Mouse (Mus musculus) liver, embryonic 11.5 days (tissue): ENCODE measurements around the gene 3110082J24Rik. TPM values are rescaled to one million over a fixed set of nuclear protein-coding genes. Genes with fewer than 3 reads are reported as not detected.
"Not testable (repeated sequence)": the region's sequence is repeated elsewhere in the genome, so short reads cannot be mapped to it uniquely, and the experiment has no call there.

Experiments used
- ATAC-seq: fragments of 200-750 bp; cut with Nextera tagmentation; replicated peaks from 2 replicates; pipeline ENCODE4 v1.8.0; 2017; ENCODE audit warnings: moderate number of reproducible peaks, mild to moderate bottlenecking, moderate TSS enrichment, moderate library complexity; ENCODE audit not compliant: low FRiP score
- DNase-seq: peaks from one replicate; pipeline ENCODE4 v3.0.0-alpha.2; 2017; ENCODE audit warnings: low spot score
- H3K27ac ChIP-seq: fragments of 300-500 bp; sonication (generic); 2 replicates; pipeline ENCODE4 v1.5.1; 2014; ENCODE audit warnings: mild to moderate bottlenecking, low read depth, low read length, control low read depth
- H3K27me3 ChIP-seq: fragments of 300-500 bp; sonication (generic); replicated peaks from 2 replicates; pipeline ENCODE4 v1.6.1; 2014; ENCODE audit warnings: low read length, mixed read lengths; ENCODE audit not compliant: control insufficient read depth, insufficient read depth
- H3K36me3 ChIP-seq: fragments of 300-500 bp; sonication (generic); 2 replicates; pipeline ENCODE4 v1.6.1; 2014; ENCODE audit warnings: mild to moderate bottlenecking, low read length, moderate library complexity, mixed read lengths; ENCODE audit not compliant: control insufficient read depth, insufficient read depth
- H3K4me1 ChIP-seq: fragments of 300-500 bp; sonication (generic); replicated peaks from 2 replicates; pipeline ENCODE4 v1.6.1; 2014; ENCODE audit warnings: low read length, mixed read lengths; ENCODE audit not compliant: control insufficient read depth, insufficient read depth
- H3K4me2 ChIP-seq: fragments of 300-500 bp; sonication (generic); 2 replicates; pipeline ENCODE4 v1.6.1; 2014; ENCODE audit warnings: mild to moderate bottlenecking, control low read depth, moderate library complexity
- H3K4me3 ChIP-seq: fragments of 300-500 bp; sonication (generic); 2 replicates; pipeline ENCODE4 v1.5.1; 2014; ENCODE audit warnings: low read depth, low read length, control low read depth
- H3K9ac ChIP-seq: fragments of 300-500 bp; sonication (generic); 2 replicates; pipeline ENCODE4 v1.6.1; 2014; ENCODE audit warnings: low read depth, low read length, control low read depth
- H3K9me3 ChIP-seq: fragments of 300-500 bp; sonication (generic); 2 replicates; pipeline ENCODE4 v1.6.1; 2016; ENCODE audit warnings: low read length, inconsistent platforms, mixed read lengths; ENCODE audit not compliant: control insufficient read depth
- WGBS: fragments of 180-500 bp; shearing (Covaris S2); extraction: QIAGEN DNeasy Blood & Tissue Kit; methylation state at CpG from one replicate; pipeline ENCODE4 v1.1.7; 2014; 5-methylcytosine and 5-hydroxymethylcytosine counted together
- polyA plus RNA-seq: library from polyadenylated mRNA; unstranded; fragments of >200 nt; fragmentation: Nextera tagmentation; extraction: Ambion mirVana; gene quantifications from 2 replicates; pipeline ENCODE4 v1.2.1, GENCODE M21; 2014

The 3110082J24Rik gene
- polyA plus RNA-seq, 1 experiment from 2014 or later, result not detected

DNA sequence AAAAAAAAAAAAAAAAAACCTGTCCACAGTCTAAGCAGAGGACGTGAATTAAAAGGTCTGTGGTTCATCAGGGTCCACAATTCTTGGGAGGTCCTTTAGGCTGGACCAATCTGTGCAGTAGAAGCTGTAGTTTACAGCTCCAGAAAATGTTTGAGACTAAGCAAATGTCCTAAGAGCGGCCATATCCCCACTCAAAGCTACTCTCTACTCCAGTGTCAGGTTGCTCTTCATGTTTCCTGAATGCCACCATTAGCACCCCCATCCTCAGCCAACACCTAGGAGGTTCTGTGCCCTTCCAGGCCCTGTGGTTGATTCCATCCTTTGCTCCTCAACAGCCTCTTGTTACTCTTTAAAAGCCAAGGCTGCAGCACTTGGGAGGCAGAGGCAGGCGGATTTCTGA, 33.5 kb downstream of the 3110082J24Rik start:
- H3K4me1 ChIP-seq, result peaks cover 2% of the 10 kb centered on the region; the same call in 1 of the 2 replicates
- H3K9me3 ChIP-seq, result no peaks in the 10 kb centered on the region
- H3K9ac ChIP-seq, result peak overlapping the region; percentile 95
- H3K4me3 ChIP-seq, result peak overlapping the region; percentile 95
- H3K4me2 ChIP-seq, result peak overlapping the region; percentile 90
- H3K36me3 ChIP-seq, result peaks cover 18% of the 10 kb centered on the region
- H3K27ac ChIP-seq, result no peak overlapping the region; the same call in 1 of the 2 replicates
- ATAC-seq, result no peak
- no peaks in the 10 kb centered on the region for H3K27me3 ChIP-seq
- 32% methylated on average over 3 of the region's 3 CpGs for WGBS
- DNase-seq, result peak; percentile 30

DNA sequence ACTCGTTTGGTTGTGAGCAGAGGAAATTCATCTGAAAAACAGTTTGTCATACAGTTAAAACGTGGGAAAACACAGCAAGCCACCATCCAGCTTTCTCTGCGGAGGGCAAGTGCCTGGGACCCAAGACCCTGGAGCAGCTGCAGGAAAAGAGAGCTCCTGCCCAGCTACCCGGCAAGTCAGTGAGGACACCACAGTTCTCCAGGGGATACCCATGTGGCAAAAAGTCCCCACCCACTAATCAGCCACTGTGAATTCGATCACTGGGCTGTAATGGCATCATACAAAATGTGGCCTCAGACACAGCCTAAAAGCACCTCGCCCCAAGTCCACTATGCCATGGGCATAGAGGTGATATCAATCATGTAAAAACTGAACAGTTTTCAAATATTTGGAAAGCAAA, 34.2 kb downstream of the 3110082J24Rik start:
- peak overlapping the region; percentile 95 for H3K4me3 ChIP-seq
- H3K9ac ChIP-seq, result peak overlapping the region; percentile 95
- peaks cover 22% of the 10 kb centered on the region for H3K36me3 ChIP-seq
- peaks cover 2% of the 10 kb centered on the region; the same call in 1 of the 2 replicates for H3K4me1 ChIP-seq
- H3K4me2 ChIP-seq, result peak overlapping the region; percentile 90
- H3K27ac ChIP-seq, result no peak overlapping the region
- H3K27me3 ChIP-seq, result no peaks in the 10 kb centered on the region
- ATAC-seq (no peak), DNase-seq (peak; percentile 24)
- 76% methylated on average over 6 of the region's 6 CpGs for WGBS
- H3K9me3 ChIP-seq, result no peaks in the 10 kb centered on the region

DNA sequence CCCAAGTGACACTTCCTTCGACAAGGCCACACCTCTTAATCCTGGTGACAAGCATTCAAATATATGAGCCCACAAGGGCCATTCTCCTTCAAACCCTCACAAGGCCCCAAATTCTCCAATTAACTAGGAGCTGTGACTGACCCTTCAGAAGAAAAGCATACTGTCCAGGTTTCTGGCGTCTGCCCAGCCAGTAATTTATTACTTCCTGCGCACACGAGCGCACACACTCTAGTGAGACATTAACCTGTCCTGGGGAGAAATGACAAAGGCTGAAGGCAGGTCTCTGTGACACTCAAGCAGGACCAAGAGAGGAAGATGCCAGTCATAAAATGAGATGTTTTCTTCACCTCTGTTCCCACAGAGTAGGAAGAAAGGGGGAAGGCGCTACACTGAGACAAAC, 38.2 kb downstream of the 3110082J24Rik start:
- Histone ChIP-seq H3K36me3 (peaks cover 41% of the 10 kb centered on the region), H3K9ac (no peak overlapping the region), H3K4me1 (peaks cover 2% of the 10 kb centered on the region; the same call in 1 of the 2 replicates), H3K27me3 (no peaks in the 10 kb centered on the region), H3K27ac (no peak overlapping the region), H3K4me2 (no peak overlapping the region), H3K4me3 (no peak overlapping the region), H3K9me3 (no peaks in the 10 kb centered on the region)
- ATAC-seq (no peak), DNase-seq (no peak)
- 83% methylated on average over 6 of the region's 6 CpGs for WGBS

DNA sequence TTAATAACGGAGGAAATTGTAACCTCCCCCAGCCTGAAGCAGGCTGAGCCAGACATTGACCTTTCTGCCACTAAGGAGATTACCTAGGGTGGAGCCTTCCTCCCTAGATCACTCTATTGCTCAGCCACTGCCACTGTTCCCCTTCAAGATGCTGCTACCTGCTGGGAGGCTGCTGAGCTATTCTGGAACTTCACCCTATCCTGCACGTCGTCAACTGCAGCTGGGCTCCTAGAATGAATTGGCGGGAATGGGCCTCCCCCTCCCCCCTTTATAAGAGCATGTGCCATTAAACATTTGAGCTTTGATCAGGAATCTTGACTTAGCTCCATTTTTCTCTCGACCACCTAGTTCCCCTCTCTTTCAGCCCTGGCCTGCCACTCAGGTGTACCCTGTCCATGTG, 46.3 kb downstream of the 3110082J24Rik start:
- 92% methylated on average over 5 of the region's 5 CpGs for WGBS
- H3K36me3 ChIP-seq, result peaks cover 24% of the 10 kb centered on the region; the same call in 1 of the 2 replicates

DNA sequence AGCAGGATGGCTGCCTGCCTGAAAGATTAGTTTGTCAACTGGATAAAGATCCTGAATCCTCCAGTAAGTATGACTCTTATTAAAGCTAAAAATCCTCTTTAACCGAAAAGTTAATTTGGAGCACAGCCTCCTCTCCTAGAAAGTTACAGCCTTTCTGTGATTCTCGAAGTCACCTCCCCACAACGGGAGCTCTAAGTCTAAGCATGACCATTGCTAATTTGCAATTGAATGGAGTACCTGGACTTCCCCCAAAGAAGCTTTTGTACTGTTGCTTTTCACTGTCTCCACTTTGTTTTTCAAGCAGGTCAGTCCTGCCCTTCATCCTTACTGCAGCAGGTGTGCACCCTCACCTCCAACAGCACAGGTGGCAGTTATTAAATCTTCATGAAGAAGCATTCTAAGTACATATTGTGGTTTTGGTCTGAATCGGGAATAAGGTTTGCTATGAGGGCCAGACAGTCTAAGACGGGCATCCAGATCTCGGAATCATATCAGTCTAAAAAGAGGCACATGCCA, 47.6 kb downstream of the 3110082J24Rik start:
- Histone ChIP-seq H3K9me3 (no peaks in the 10 kb centered on the region), H3K9ac (no peak overlapping the region), H3K4me2 (no peak overlapping the region), H3K4me1 (no peaks in the 10 kb centered on the region), H3K36me3 (peaks cover 18% of the 10 kb centered on the region; the same call in 1 of the 2 replicates), H3K27me3 (no peaks in the 10 kb centered on the region), H3K4me3 (no peak overlapping the region), H3K27ac (no peak overlapping the region)
- no peak for DNase-seq
- ATAC-seq, result no peak
- 91% methylated on average over 6 of the region's 6 CpGs for WGBS

More for the DNA sequence above, 46.3 kb downstream of the 3110082J24Rik start:
- not testable (repeated sequence) for H3K9ac ChIP-seq, H3K4me3 ChIP-seq, H3K9me3 ChIP-seq, H3K4me1 ChIP-seq, ATAC-seq, H3K27me3 ChIP-seq, H3K27ac ChIP-seq, H3K4me2 ChIP-seq
- DNase-seq, result peak; percentile 26

Other genes with a start within 250 kb of the 3110082J24Rik start
- gene Il6, start 93.0 kb downstream of the 3110082J24Rik start, polyA plus RNA-seq, result 0.30 TPM in 1 of 2 replicates, not detected in the other
- gene Tyms, start 32.5 kb downstream of the 3110082J24Rik start, polyA plus RNA-seq, result 344 and 357 TPM in 2 replicates
- gene Garem2, start 925 bp downstream of the 3110082J24Rik start, polyA plus RNA-seq, result 0.18 and 0.35 TPM in 2 replicates
- 122 and 128 TPM in 2 replicates for gene Hadha, start 49.1 kb upstream of the 3110082J24Rik start, polyA plus RNA-seq
- gene Hadhb, start 49.2 kb upstream of the 3110082J24Rik start, polyA plus RNA-seq, result 145 and 167 TPM in 2 replicates
- gene Adgrf3, start 99.6 kb upstream of the 3110082J24Rik start, polyA plus RNA-seq, result not detected in 2 replicates
- 28.2 and 31.3 TPM in 2 replicates for gene Selenoi, start 126.5 kb upstream of the 3110082J24Rik start, polyA plus RNA-seq
- gene Drc1, start 175.3 kb upstream of the 3110082J24Rik start, polyA plus RNA-seq, result 1.6 and 1.7 TPM in 2 replicates